ENCODE assay signal across 8 mouse cellular contexts in the genomic region with DNA sequence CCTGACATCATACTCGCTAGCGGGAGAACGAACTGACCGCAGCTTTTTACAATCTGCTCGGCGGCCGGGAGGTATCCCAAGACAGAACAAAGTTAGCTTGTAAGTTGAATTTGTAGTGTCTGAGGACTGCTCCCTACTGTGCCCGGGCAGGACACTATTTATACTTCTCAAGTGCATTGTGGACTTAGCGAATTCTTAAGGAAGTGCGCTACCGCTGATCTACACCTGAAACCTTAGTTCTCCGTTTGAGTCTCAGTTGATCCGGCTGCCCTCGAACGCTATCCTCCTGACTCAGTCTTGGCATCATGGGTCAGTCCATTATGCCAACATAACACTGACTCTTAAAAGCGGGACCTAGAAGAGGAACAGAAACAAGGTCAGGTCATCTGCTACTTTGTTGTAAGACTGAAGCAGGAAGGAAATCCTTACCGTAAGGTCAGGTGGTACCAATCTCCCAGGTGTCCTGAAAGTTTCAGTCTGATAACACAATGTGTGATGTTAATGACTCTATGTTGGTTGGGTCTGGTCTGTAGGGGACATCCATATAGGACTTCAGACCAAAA. TPM values are rescaled to one million over a fixed set of nuclear protein-coding genes. Genes with fewer than 3 reads are reported as not detected.
DNase-seq lines count a peak whose midpoint lies in the region; ATAC-seq lines count a peak whose summit lies in the region.

No protein-coding gene starts in this region.

- WGBS in kidney, embryonic 16.5 days = 3% methylated on average over 17 of the region's 17 CpGs
- WGBS in embryonic facial prominence, embryonic 11.5 days = 7% methylated on average over 17 of the region's 17 CpGs
- 2% methylated on average over 17 of the region's 17 CpGs for WGBS in intestine, embryonic 16.5 days

- no peaks in the 10 kb centered on the region for H3K9me3 ChIP-seq in kidney, embryonic 16.5 days (ENCODE audit: low read length)
- H3K9me3 ChIP-seq in embryonic facial prominence, embryonic 11.5 days (replicated peaks; ENCODE audit: control insufficient read depth, low read length) = no peaks in the 10 kb centered on the region
- no peaks in the 10 kb centered on the region for H3K9me3 ChIP-seq in intestine, embryonic 16.5 days (ENCODE audit: control insufficient read depth, low read length)

- no peak for DNase-seq in kidney, adult 9 months
- DNase-seq in embryonic facial prominence, embryonic 11.5 days (ENCODE audit: low spot score) = no peak
- peak; percentile 48 to 58 for DNase-seq in monocyte, adult 2 months (ENCODE audit: low read depth in 1 of 2, low spot score in 2 of 2)
- DNase-seq in adrenal gland, postnatal 14 days = no peak
- no peak for DNase-seq in layer of hippocampus, postnatal 25 days (ENCODE audit: extremely low spot score in 1 of 2, low spot score in 1 of 2)
- DNase-seq in urinary bladder, postnatal 36 days (ENCODE audit: low spot score in 2 of 2) = no peak

- peak overlapping the region; percentile 84 for H3K4me2 ChIP-seq in kidney, embryonic 16.5 days (replicated peaks; ENCODE audit: low read depth, low read length)
- peak overlapping the region; percentile 54 for H3K4me2 ChIP-seq in embryonic facial prominence, embryonic 11.5 days (ENCODE audit: low read depth, low read length)
- H3K4me2 ChIP-seq in intestine, embryonic 16.5 days (ENCODE audit: low read depth, low read length) = peak overlapping the region; percentile 82

- peak overlapping the region; percentile 54; the same call in 1 of the 2 replicates for H3K27ac ChIP-seq in kidney, embryonic 16.5 days (ENCODE audit: low read length)
- H3K27ac ChIP-seq in embryonic facial prominence, embryonic 11.5 days (replicated peaks; ENCODE audit: low read depth, low read length) = no peak overlapping the region
- peak overlapping the region; percentile 76 for H3K27ac ChIP-seq in intestine, embryonic 16.5 days (ENCODE audit: low read length)

- H3K27me3 ChIP-seq in kidney, embryonic 16.5 days (ENCODE audit: insufficient read depth, low read length) = no peaks in the 10 kb centered on the region
- no peaks in the 10 kb centered on the region for H3K27me3 ChIP-seq in embryonic facial prominence, embryonic 11.5 days (ENCODE audit: control insufficient read depth, insufficient read depth, low read length)
- no peaks in the 10 kb centered on the region for H3K27me3 ChIP-seq in intestine, embryonic 16.5 days (replicated peaks; ENCODE audit: control insufficient read depth, insufficient read depth, low read length)

- ATAC-seq in kidney, embryonic 16.5 days (ENCODE audit: low FRiP score, low TSS enrichment) = peak; percentile 59; the same call in 1 of the 2 replicates
- no peak; the same call in 1 of the 2 replicates for ATAC-seq in embryonic facial prominence, embryonic 11.5 days (replicated peaks; ENCODE audit: insufficient number of reproducible peaks, low FRiP score, low TSS enrichment, low read depth)
- ATAC-seq in intestine, embryonic 16.5 days = no peak

- peak overlapping the region; percentile 69 for H3K4me3 ChIP-seq in kidney, embryonic 16.5 days (ENCODE audit: low read length)
- peak overlapping the region; percentile 58 for H3K4me3 ChIP-seq in embryonic facial prominence, embryonic 11.5 days (ENCODE audit: low read depth, low read length)
- H3K4me3 ChIP-seq in intestine, embryonic 16.5 days (ENCODE audit: low read length) = peak overlapping the region; percentile 76

- 0 out of 2 replicates have a peak, but pooled peaks cover 3% of the 10 kb centered on the region for H3K36me3 ChIP-seq in kidney, embryonic 16.5 days (ENCODE audit: insufficient read depth, low read length)
- H3K36me3 ChIP-seq in embryonic facial prominence, embryonic 11.5 days (replicated peaks; ENCODE audit: control insufficient read depth, insufficient read depth, low read depth, low read length) = no peaks in the 10 kb centered on the region
- no peaks in the 10 kb centered on the region for H3K36me3 ChIP-seq in intestine, embryonic 16.5 days (ENCODE audit: control insufficient read depth, insufficient read depth, low read length)

- H3K9ac ChIP-seq in kidney, embryonic 16.5 days (replicated peaks; ENCODE audit: low read length) = peak overlapping the region; percentile 74
- H3K9ac ChIP-seq in embryonic facial prominence, embryonic 11.5 days (replicated peaks; ENCODE audit: low read length) = peak overlapping the region; percentile 65
- peak overlapping the region; percentile 73 for H3K9ac ChIP-seq in intestine, embryonic 16.5 days (ENCODE audit: low read depth, low read length)

- H3K4me1 ChIP-seq in kidney, embryonic 16.5 days (ENCODE audit: insufficient read depth, low read length) = peaks cover 14% of the 10 kb centered on the region
- H3K4me1 ChIP-seq in embryonic facial prominence, embryonic 11.5 days (ENCODE audit: control insufficient read depth, insufficient read depth, low read length) = no peaks in the 10 kb centered on the region
- H3K4me1 ChIP-seq in intestine, embryonic 16.5 days (ENCODE audit: control insufficient read depth, insufficient read depth, low read length) = peaks cover 10% of the 10 kb centered on the region

RNA-seq across cellular contexts. Expression of a gene that starts 0.5 kb away (rescaled TPM):
- polyA plus RNA-seq in kidney, embryonic 16.5 days (2015; fragmentation: Nextera tagmentation; extraction: Ambion mirVana) = 14.4 and 16.6 TPM in 2 replicates
- polyA plus RNA-seq in embryonic facial prominence, embryonic 11.5 days (2014; fragmentation: Nextera tagmentation; extraction: Ambion mirVana) = 10.5 and 10.9 TPM in 2 replicates
- 16.1 and 23.2 TPM in 2 replicates for polyA plus RNA-seq in intestine, embryonic 16.5 days (2015; fragmentation: Nextera tagmentation; extraction: Ambion mirVana)
- total RNA-seq in adrenal gland, postnatal 14 days (2021) = 43.9 and 53.2 TPM in 2 replicates
- 10 to 100 TPM; 25.2 to 32.2 TPM for total RNA-seq in layer of hippocampus, postnatal 25 days (2021)

RNA-seq across cellular contexts. Expression of a gene that starts 8.4 kb away (rescaled TPM):
- 9.4 and 9.5 TPM in 2 replicates for polyA plus RNA-seq in kidney, embryonic 16.5 days (2015; fragmentation: Nextera tagmentation; extraction: Ambion mirVana)
- 6.9 and 7.9 TPM in 2 replicates for polyA plus RNA-seq in embryonic facial prominence, embryonic 11.5 days (2014; fragmentation: Nextera tagmentation; extraction: Ambion mirVana)
- polyA plus RNA-seq in intestine, embryonic 16.5 days (2015; fragmentation: Nextera tagmentation; extraction: Ambion mirVana) = 9.3 and 9.4 TPM in 2 replicates
- 6.5 and 7.0 TPM in 2 replicates for total RNA-seq in adrenal gland, postnatal 14 days (2021)
- total RNA-seq in layer of hippocampus, postnatal 25 days (2021) = 1 to 10 TPM; 6.1 to 7.1 TPM

RNA-seq across cellular contexts. Expression of a gene that starts 57.8 kb away (rescaled TPM):
- polyA plus RNA-seq in kidney, embryonic 16.5 days (2015; fragmentation: Nextera tagmentation; extraction: Ambion mirVana) = 6.9 and 7.7 TPM in 2 replicates
- 3.6 and 6.0 TPM in 2 replicates for polyA plus RNA-seq in embryonic facial prominence, embryonic 11.5 days (2014; fragmentation: Nextera tagmentation; extraction: Ambion mirVana)
- 13.6 and 14.0 TPM in 2 replicates for polyA plus RNA-seq in intestine, embryonic 16.5 days (2015; fragmentation: Nextera tagmentation; extraction: Ambion mirVana)
- 4.6 and 5.3 TPM in 2 replicates for total RNA-seq in adrenal gland, postnatal 14 days (2021)
- total RNA-seq in layer of hippocampus, postnatal 25 days (2021) = under 1 TPM; 0.26 to 0.34 TPM

Comparison
In these comparisons a context has a peak if more than half of its experiments do, and no peak if none do; other contexts are left out.
1. DNase-seq: peak in monocyte, adult 2 months (2 of 2); none in kidney, adult 9 months (single experiment), embryonic facial prominence, embryonic 11.5 days (single experiment), adrenal gland, postnatal 14 days (single experiment), layer of hippocampus, postnatal 25 days (0 of 2) and urinary bladder, postnatal 36 days (0 of 2).
2. Peak in every context shown above with its lines, with median percentiles within 50 percentile points of each other: H3K4me2 ChIP-seq, H3K4me3 ChIP-seq and H3K9ac ChIP-seq.